Mouse (Mus musculus) forebrain, embryonic 16.5 days (tissue): Measurements from ENCODE around the gene 4931440F15Rik. TPM values are rescaled to one million over a fixed set of nuclear protein-coding genes. Genes with fewer than 3 reads are reported as not detected.

Experiments
- ATAC-seq: fragments of 200-750 bp; cut with Nextera tagmentation; 2 replicates; pipeline ENCODE4 v1.8.0; 2017; ENCODE audit warnings: mild to moderate bottlenecking, moderate library complexity
- H3K27ac ChIP-seq: fragments of 300-500 bp; sonication (generic); 2 replicates; pipeline ENCODE4 v1.5.1; 2014; ENCODE audit warnings: low read length, control low read depth
- H3K27me3 ChIP-seq: fragments of 300-500 bp; sonication (generic); replicated peaks from 2 replicates; pipeline ENCODE4 v1.6.1; 2014; ENCODE audit warnings: low read length; ENCODE audit not compliant: control insufficient read depth, insufficient read depth
- H3K36me3 ChIP-seq: fragments of 300-500 bp; sonication (generic); 2 replicates; pipeline ENCODE4 v1.6.1; 2014; ENCODE audit not compliant: control insufficient read depth, insufficient read depth
- H3K4me1 ChIP-seq: fragments of 300-500 bp; sonication (generic); replicated peaks from 2 replicates; pipeline ENCODE4 v1.6.1; 2014; ENCODE audit warnings: low read length; ENCODE audit not compliant: control insufficient read depth, insufficient read depth
- H3K4me2 ChIP-seq: fragments of 300-500 bp; sonication (generic); 2 replicates; pipeline ENCODE4 v1.6.1; 2014; ENCODE audit warnings: mild to moderate bottlenecking, low read length, control low read depth
- H3K4me3 ChIP-seq: fragments of 300-500 bp; sonication (generic); replicated peaks from 2 replicates; pipeline ENCODE4 v1.5.1; 2014; ENCODE audit warnings: mild to moderate bottlenecking, low read length, control low read depth
- H3K9ac ChIP-seq: fragments of 300-500 bp; sonication (generic); replicated peaks from 2 replicates; pipeline ENCODE4 v1.6.1; 2014; ENCODE audit warnings: low read depth, low read length, control low read depth
- H3K9me3 ChIP-seq: fragments of 300-500 bp; sonication (generic); 2 replicates; pipeline ENCODE4 v1.6.1; 2016; ENCODE audit warnings: low read length; ENCODE audit not compliant: control insufficient read depth
- WGBS: fragments of 180-500 bp; shearing (Covaris S2); extraction: QIAGEN DNeasy Blood & Tissue Kit; methylation state at CpG from one replicate; pipeline ENCODE4 v1.1.7; 2014; 5-methylcytosine and 5-hydroxymethylcytosine counted together
- polyA plus RNA-seq: library from polyadenylated mRNA; unstranded; fragments of >200 nt; fragmentation: Nextera tagmentation; extraction: Ambion mirVana; gene quantifications from 2 replicates; pipeline ENCODE4 v1.2.1, GENCODE M21; 2015

4931440F15Rik gene
- polyA plus RNA-seq, 1 experiment from 2014 or later: 0.54 TPM

- H3K9me3 ChIP-seq: no peaks in the 10 kb centered on the region
- H3K36me3 ChIP-seq: no peaks in the 10 kb centered on the region
- no peaks in the 10 kb centered on the region for H3K4me1 ChIP-seq
- no peak for ATAC-seq
- H3K27me3 ChIP-seq: no peaks in the 10 kb centered on the region
- H3K27ac ChIP-seq: no peak overlapping the region
- WGBS: 88% methylated on average over 7 of the region's 7 CpGs
- no peak overlapping the region for H3K4me3 ChIP-seq
- no peak overlapping the region for H3K4me2 ChIP-seq
- no peak overlapping the region for H3K9ac ChIP-seq
Observed at GRCm38 (mm10) chr11:29808981-29809589, 16.4 kb downstream of the 4931440F15Rik start.

- Histone ChIP-seq H3K9ac (no peak overlapping the region), H3K9me3 (no peaks in the 10 kb centered on the region), H3K27ac (no peak overlapping the region), H3K27me3 (no peaks in the 10 kb centered on the region), H3K4me2 (no peak overlapping the region), H3K36me3 (no peaks in the 10 kb centered on the region), H3K4me3 (no peak overlapping the region), H3K4me1 (no peaks in the 10 kb centered on the region)
- ATAC-seq: peak; percentile 59
- WGBS: 77% methylated on average over 9 of the region's 9 CpGs
Observed at GRCm38 (mm10) chr11:29808173-29808980, 17.1 kb downstream of the 4931440F15Rik start.

- Histone ChIP-seq H3K27me3 (no peaks in the 10 kb centered on the region), H3K36me3 (no peaks in the 10 kb centered on the region), H3K9me3 (no peaks in the 10 kb centered on the region), H3K4me1 (no peaks in the 10 kb centered on the region), H3K27ac (no peak overlapping the region), H3K9ac (no peak overlapping the region), H3K4me2 (no peak overlapping the region), H3K4me3 (no peak overlapping the region)
- 80% methylated on average over 5 of the region's 5 CpGs for WGBS
- no peak for ATAC-seq
Observed at GRCm38 (mm10) chr11:29807325-29807724, 18.1 kb downstream of the 4931440F15Rik start.

GRCm38 (mm10) chr11:29801432-29802427, 23.7 kb downstream of the 4931440F15Rik start:
- 86% methylated on average over 2 of the region's 2 CpGs for WGBS
- H3K4me2 ChIP-seq: no peak overlapping the region
- no peak overlapping the region for H3K27ac ChIP-seq
- H3K27me3 ChIP-seq: no peaks in the 10 kb centered on the region
- H3K4me1 ChIP-seq: no peaks in the 10 kb centered on the region
- no peaks in the 10 kb centered on the region for H3K9me3 ChIP-seq
- H3K4me3 ChIP-seq: no peak overlapping the region
- H3K9ac ChIP-seq: no peak overlapping the region
- no peaks in the 10 kb centered on the region for H3K36me3 ChIP-seq
- ATAC-seq: no peak

GRCm38 (mm10) chr11:29799839-29800238, 25.6 kb downstream of the 4931440F15Rik start:
- 83% methylated on average over 1 of the region's 1 CpGs for WGBS
- no peaks in the 10 kb centered on the region for H3K27me3 ChIP-seq
- no peak overlapping the region for H3K4me2 ChIP-seq
- H3K27ac ChIP-seq: no peak overlapping the region
- no peaks in the 10 kb centered on the region for H3K4me1 ChIP-seq
- ATAC-seq: no peak
- H3K9ac ChIP-seq: no peak overlapping the region
- no peaks in the 10 kb centered on the region for H3K36me3 ChIP-seq
- H3K4me3 ChIP-seq: no peak overlapping the region
- no peaks in the 10 kb centered on the region for H3K9me3 ChIP-seq

GRCm38 (mm10) chr11:29795106-29795505, 30.4 kb downstream of the 4931440F15Rik start:
- Histone ChIP-seq H3K27ac (no peak overlapping the region), H3K9ac (no peak overlapping the region), H3K27me3 (no peaks in the 10 kb centered on the region), H3K4me2 (no peak overlapping the region), H3K36me3 (no peaks in the 10 kb centered on the region), H3K9me3 (no peaks in the 10 kb centered on the region), H3K4me3 (no peak overlapping the region), H3K4me1 (no peaks in the 10 kb centered on the region)
- no peak for ATAC-seq
- WGBS: 91% methylated on average over 6 of the region's 6 CpGs

GRCm38 (mm10) chr11:29794475-29794874, 31.0 kb downstream of the 4931440F15Rik start:
- Histone ChIP-seq H3K36me3 (no peaks in the 10 kb centered on the region), H3K4me3 (no peak overlapping the region), H3K9me3 (no peaks in the 10 kb centered on the region), H3K4me2 (no peak overlapping the region), H3K9ac (no peak overlapping the region), H3K27ac (no peak overlapping the region), H3K27me3 (no peaks in the 10 kb centered on the region), H3K4me1 (peaks cover 1% of the 10 kb centered on the region)
- WGBS: 32% methylated on average over 2 of the region's 2 CpGs
- ATAC-seq: no peak

- H3K4me2 ChIP-seq: no peak overlapping the region
- WGBS: 86% methylated on average over 2 of the region's 2 CpGs
- H3K4me1 ChIP-seq: peaks cover 18% of the 10 kb centered on the region
- no peak overlapping the region for H3K27ac ChIP-seq
- H3K4me3 ChIP-seq: no peak overlapping the region
- ATAC-seq: no peak
- no peaks in the 10 kb centered on the region for H3K9me3 ChIP-seq
- no peaks in the 10 kb centered on the region for H3K27me3 ChIP-seq
- H3K36me3 ChIP-seq: no peaks in the 10 kb centered on the region
- no peak overlapping the region for H3K9ac ChIP-seq
Observed at GRCm38 (mm10) chr11:29790796-29791195, 34.7 kb downstream of the 4931440F15Rik start.
